ENCODE assay signal across 8 mouse cellular contexts in the genomic region with DNA sequence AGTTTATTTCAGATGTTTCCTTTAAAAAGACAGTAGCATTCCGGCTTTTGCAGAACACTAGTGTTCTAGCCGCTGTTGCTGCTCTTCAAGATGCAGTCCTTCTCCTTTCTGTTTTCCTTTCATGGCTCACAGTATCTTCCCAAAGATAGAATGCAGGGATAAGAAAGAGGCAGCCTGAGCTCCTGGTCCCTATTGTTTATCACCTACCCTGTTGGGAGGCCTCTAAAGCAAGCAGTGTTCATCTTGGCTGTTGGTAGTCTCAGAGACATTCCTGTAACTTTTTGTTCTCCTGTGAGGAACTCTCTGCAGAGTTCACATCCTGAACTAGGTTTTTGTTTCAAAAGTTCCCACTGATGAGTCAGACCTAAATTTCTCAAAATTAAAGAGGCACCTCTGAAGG. TPM values are rescaled to one million over a fixed set of nuclear protein-coding genes. Genes with fewer than 3 reads are reported as not detected.
DNase-seq lines count a peak whose midpoint lies in the region; ATAC-seq and TF ChIP-seq lines count a peak whose summit lies in the region.
"Had no signal": no experiment of that assay in that cellular context is flagged by ENCODE, and none has a peak within 500 bp of the region (broad histone marks: within the 10 kb centered on the region; RNA-seq: fewer than 3 reads in every experiment).

No protein-coding gene starts in this region.

- 12% methylated on average over 2 of the region's 2 CpGs for WGBS in hindbrain, embryonic 10.5 days
- WGBS in hindbrain, embryonic 11.5 days, result 26% methylated on average over 2 of the region's 2 CpGs
- 6% methylated on average over 2 of the region's 2 CpGs for WGBS in midbrain, embryonic 11.5 days
- WGBS in midbrain, embryonic 10.5 days, result 10% methylated on average over 2 of the region's 2 CpGs
- WGBS in hindbrain, postnatal 0 days, result 55% methylated on average over 2 of the region's 2 CpGs

- peaks cover 65% of the 10 kb centered on the region for H3K4me1 ChIP-seq in hindbrain, embryonic 10.5 days (replicated peaks)
- peaks cover 5% of the 10 kb centered on the region; the same call in 1 of the 2 replicates for H3K4me1 ChIP-seq in hindbrain, embryonic 11.5 days (replicated peaks; ENCODE audit: control insufficient read depth, insufficient read depth, low read length)
- peaks cover 28% of the 10 kb centered on the region for H3K4me1 ChIP-seq in midbrain, embryonic 11.5 days (ENCODE audit: control insufficient read depth, insufficient read depth, low read length)
- peaks cover 59% of the 10 kb centered on the region for H3K4me1 ChIP-seq in midbrain, embryonic 10.5 days
- peaks cover 10% of the 10 kb centered on the region; the same call in 1 of the 2 replicates for H3K4me1 ChIP-seq in hindbrain, postnatal 0 days (ENCODE audit: insufficient read depth, low read length)

- no peak for ATAC-seq in hindbrain, embryonic 11.5 days (ENCODE audit: low FRiP score)
- ATAC-seq in midbrain, embryonic 11.5 days (ENCODE audit: low FRiP score), result no peak
- no peak for ATAC-seq in hindbrain, postnatal 0 days

- no peaks in the 10 kb centered on the region for H3K9me3 ChIP-seq in hindbrain, embryonic 10.5 days
- H3K9me3 ChIP-seq in hindbrain, embryonic 11.5 days (ENCODE audit: control insufficient read depth, low read length), result no peaks in the 10 kb centered on the region
- no peaks in the 10 kb centered on the region for H3K9me3 ChIP-seq in midbrain, embryonic 11.5 days (ENCODE audit: control insufficient read depth, low read length)
- H3K9me3 ChIP-seq in midbrain, embryonic 10.5 days (replicated peaks), result no peaks in the 10 kb centered on the region
- no peaks in the 10 kb centered on the region for H3K9me3 ChIP-seq in hindbrain, postnatal 0 days (ENCODE audit: low read length)
- H3K9me3 ChIP-seq: limb, embryonic 15.5 days had no signal

- no peak overlapping the region for H3K4me2 ChIP-seq in hindbrain, embryonic 11.5 days (replicated peaks; ENCODE audit: low read depth, low read length)
- no peak overlapping the region for H3K4me2 ChIP-seq in midbrain, embryonic 11.5 days
- peak overlapping the region; percentile 19; the same call in 1 of the 2 replicates for H3K4me2 ChIP-seq in hindbrain, postnatal 0 days (ENCODE audit: low read depth, low read length)
- H3K4me2 ChIP-seq: limb, embryonic 15.5 days had no signal

- DNase-seq in hindbrain, embryonic 10.5 days (ENCODE audit: low spot score), result peak; percentile 12
- DNase-seq in hindbrain, embryonic 11.5 days (ENCODE audit: low spot score), result no peak
- peak; percentile 89 for DNase-seq in midbrain, embryonic 11.5 days (ENCODE audit: low spot score, missing footprints)
- no peak for DNase-seq in midbrain, embryonic 10.5 days (ENCODE audit: low spot score)
- no peak for DNase-seq in hindbrain, postnatal 0 days (ENCODE audit: low spot score)
- peak; percentile 7 for DNase-seq in yolk sac, embryonic 10.5 days (ENCODE audit: low spot score)
- DNase-seq in left cerebral cortex, postnatal 25 days (ENCODE audit: low spot score in 2 of 2), result no peak

- peak overlapping the region; percentile 81 for H3K27ac ChIP-seq in hindbrain, embryonic 10.5 days
- H3K27ac ChIP-seq in hindbrain, embryonic 11.5 days (ENCODE audit: low read depth, low read length), result no peak overlapping the region
- H3K27ac ChIP-seq in midbrain, embryonic 11.5 days (ENCODE audit: low read depth, low read length), result no peak overlapping the region
- no peak overlapping the region for H3K27ac ChIP-seq in midbrain, embryonic 10.5 days (replicated peaks)
- no peak overlapping the region for H3K27ac ChIP-seq in hindbrain, postnatal 0 days
- H3K27ac ChIP-seq: limb, embryonic 15.5 days had no signal

- no peaks in the 10 kb centered on the region for H3K36me3 ChIP-seq in hindbrain, embryonic 10.5 days
- no peaks in the 10 kb centered on the region for H3K36me3 ChIP-seq in hindbrain, embryonic 11.5 days (ENCODE audit: control insufficient read depth, insufficient read depth, low read length)
- no peaks in the 10 kb centered on the region for H3K36me3 ChIP-seq in midbrain, embryonic 11.5 days (ENCODE audit: control insufficient read depth, insufficient read depth, low read length)
- H3K36me3 ChIP-seq in midbrain, embryonic 10.5 days, result no peaks in the 10 kb centered on the region
- no peaks in the 10 kb centered on the region for H3K36me3 ChIP-seq in hindbrain, postnatal 0 days (ENCODE audit: insufficient read depth, low read length)
- H3K36me3 ChIP-seq: limb, embryonic 15.5 days had no signal

- H3K4me3 ChIP-seq in hindbrain, embryonic 10.5 days, result no peak overlapping the region
- no peak overlapping the region for H3K4me3 ChIP-seq in hindbrain, embryonic 11.5 days (ENCODE audit: low read depth, low read length)
- no peak overlapping the region for H3K4me3 ChIP-seq in midbrain, embryonic 11.5 days (ENCODE audit: low read depth, low read length)
- H3K4me3 ChIP-seq in midbrain, embryonic 10.5 days, result no peak overlapping the region
- no peak overlapping the region for H3K4me3 ChIP-seq in hindbrain, postnatal 0 days (ENCODE audit: low read length)
- H3K4me3 ChIP-seq: limb, embryonic 15.5 days had no signal

- peaks cover 4% of the 10 kb centered on the region for H3K27me3 ChIP-seq in hindbrain, embryonic 10.5 days (ENCODE audit: insufficient read depth, poor library complexity, severe bottlenecking)
- H3K27me3 ChIP-seq in hindbrain, embryonic 11.5 days (ENCODE audit: control insufficient read depth, insufficient read depth, low read length), result no peaks in the 10 kb centered on the region
- peaks cover 9% of the 10 kb centered on the region for H3K27me3 ChIP-seq in midbrain, embryonic 11.5 days (ENCODE audit: control insufficient read depth, insufficient read depth, low read length)
- peaks cover 62% of the 10 kb centered on the region for H3K27me3 ChIP-seq in midbrain, embryonic 10.5 days (ENCODE audit: low read depth, poor library complexity, severe bottlenecking)
- no peaks in the 10 kb centered on the region for H3K27me3 ChIP-seq in hindbrain, postnatal 0 days (ENCODE audit: insufficient read depth, low read length)

- TF ChIP-seq CTCF in hindbrain, postnatal 0 days (IDR thresholded peaks at IDR 0.05; ENCODE audit: low read depth), result no peak

- no peak overlapping the region for H3K9ac ChIP-seq in hindbrain, embryonic 11.5 days (ENCODE audit: low read depth, low read length)
- H3K9ac ChIP-seq in midbrain, embryonic 11.5 days (ENCODE audit: low read length), result no peak overlapping the region
- H3K9ac ChIP-seq in hindbrain, postnatal 0 days (replicated peaks; ENCODE audit: low read length), result no peak overlapping the region
- H3K9ac ChIP-seq: limb, embryonic 15.5 days had no signal

- intact Hi-C loops in left cerebral cortex, postnatal 25 days (cut with DNase I), result loop anchor here (5.0 to 10.0 kb wide), 7 partner anchors 182 to 1748 kb away; partner anchors contain the start of gene Etaa1

RNA-seq across cellular contexts. Expression of gene Meis1, which starts 3.8 kb away (rescaled TPM):
- 92.9 and 123 TPM in 2 replicates for polyA plus RNA-seq in hindbrain, embryonic 10.5 days (2016; fragmentation: Nextera tagmentation; extraction: Ambion mirVana)
- 132 and 149 TPM in 2 replicates for polyA plus RNA-seq in hindbrain, embryonic 11.5 days (2014; fragmentation: Nextera tagmentation; extraction: Ambion mirVana)
- 39.4 and 39.6 TPM in 2 replicates for polyA plus RNA-seq in midbrain, embryonic 11.5 days (2014; fragmentation: Nextera tagmentation; extraction: Ambion mirVana)
- 44.5 and 48.0 TPM in 2 replicates for polyA plus RNA-seq in midbrain, embryonic 10.5 days (2016; fragmentation: Nextera tagmentation; extraction: Ambion mirVana)
- 89.3 and 99.4 TPM in 2 replicates for total RNA-seq in hindbrain, postnatal 0 days (2014; rRNA removed)
- 112 and 114 TPM in 2 replicates for polyA plus RNA-seq in hindbrain, postnatal 0 days (2015; fragmentation: Nextera tagmentation; extraction: Ambion mirVana)
- 1 to 10 TPM; 5.0 to 5.8 TPM for total RNA-seq in left cerebral cortex, postnatal 25 days (2021)

Comparison
In these comparisons a context has a peak if more than half of its experiments do, and no peak if none do; other contexts are left out.
1. DNase-seq: peak in hindbrain, embryonic 10.5 days (single experiment), midbrain, embryonic 11.5 days (single experiment) and yolk sac, embryonic 10.5 days (single experiment); none in hindbrain, embryonic 11.5 days (single experiment), midbrain, embryonic 10.5 days (single experiment), hindbrain, postnatal 0 days (single experiment) and left cerebral cortex, postnatal 25 days (0 of 2).